Mouse (Mus musculus) spleen, postnatal 4 days (tissue): Measurements from ENCODE around the gene Slco1a6.

Experiments
- DNase-seq, 2 experiments: peaks; one replicate each; pipeline ENCODE4 v3.0.0; 2022; ENCODE audit warnings: low spot score in 2 of 2

The Slco1a6 gene

DNA sequence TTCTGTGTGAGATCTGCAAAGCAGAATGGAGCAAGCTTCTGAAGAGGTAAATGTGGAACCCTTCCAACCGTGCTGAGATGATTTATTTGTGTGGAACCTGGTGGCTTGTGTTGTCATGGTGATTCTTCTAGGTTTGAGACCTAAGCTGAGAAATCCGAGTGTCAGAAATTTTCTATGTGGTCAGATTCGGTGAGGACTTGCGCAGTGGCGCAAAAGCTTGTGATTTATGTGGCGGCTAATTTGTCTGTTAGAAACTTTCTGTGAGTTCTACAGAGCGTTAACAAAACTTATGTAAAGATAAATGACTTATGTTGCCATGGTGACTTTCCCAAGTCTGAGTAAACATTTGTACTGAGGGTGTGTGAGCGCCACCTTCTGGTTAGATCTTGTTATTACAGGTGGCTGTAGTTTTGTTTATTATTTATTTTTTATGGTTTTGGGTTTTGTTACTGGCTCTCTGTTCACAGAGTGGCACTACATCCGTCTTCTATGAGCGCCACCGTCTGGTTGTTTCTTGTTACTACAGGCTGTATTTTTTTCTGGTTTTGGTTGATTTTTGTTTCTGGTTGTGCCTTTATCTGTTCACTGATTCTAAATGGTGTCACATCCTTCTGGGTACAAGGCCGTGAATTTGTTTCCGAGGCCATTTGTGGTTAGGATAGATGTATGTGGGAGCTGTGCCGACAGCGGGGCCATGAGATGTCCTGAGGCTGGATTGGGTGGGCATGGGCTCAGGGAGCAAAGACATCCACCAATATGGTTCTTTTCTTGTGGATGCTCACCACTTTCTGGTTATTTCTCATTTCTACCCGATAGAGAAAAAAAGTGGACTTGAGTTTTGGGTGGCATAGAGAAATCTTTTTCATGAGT lies 167.8 kb downstream of the Slco1a6 start:
- DNase-seq = no peak

DNA sequence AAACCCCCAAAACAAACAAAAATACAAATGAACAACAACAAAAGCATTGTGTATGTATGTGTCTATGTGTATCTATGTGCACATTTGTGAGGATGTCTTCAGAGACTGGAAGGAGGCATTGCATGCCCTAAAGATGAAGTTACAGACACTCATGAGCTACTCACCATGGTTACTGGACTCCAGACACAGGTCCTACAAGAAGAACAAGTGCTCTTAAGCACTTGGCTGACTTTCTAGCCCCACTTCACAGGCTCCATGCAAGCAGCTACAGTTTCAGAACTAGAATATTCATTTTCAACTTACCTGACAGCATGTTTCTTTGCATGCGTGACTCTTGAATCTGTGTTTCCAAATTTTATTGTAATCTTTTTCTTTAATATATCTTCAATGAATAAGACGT lies 172.6 kb downstream of the Slco1a6 start:
- no peak for DNase-seq
